Comparison of ENCODE assay signal across 8 mouse cellular contexts in genomic region chr9:46013009-46013586, GRCm38 (mm10). TPM values are rescaled to one million over a fixed set of nuclear protein-coding genes. Genes with fewer than 3 reads are reported as not detected.
DNase-seq lines count a peak whose midpoint lies in the region; ATAC-seq and TF ChIP-seq lines count a peak whose summit lies in the region.

No protein-coding gene starts in this region.

- WGBS in embryonic facial prominence, embryonic 12.5 days: under 1% methylated on average over 46 of the region's 46 CpGs
- WGBS in limb, embryonic 11.5 days: under 1% methylated on average over 45 of the region's 46 CpGs
- WGBS in midbrain, embryonic 14.5 days: under 1% methylated on average over 46 of the region's 46 CpGs

- H3K4me2 ChIP-seq in embryonic facial prominence, embryonic 12.5 days (replicated peaks): peak overlapping the region; percentile 73
- peak overlapping the region; percentile 95 for H3K4me2 ChIP-seq in limb, embryonic 11.5 days (ENCODE audit: low read depth, severe bottlenecking)
- H3K4me2 ChIP-seq in midbrain, embryonic 14.5 days (ENCODE audit: low read length): peak overlapping the region; percentile 84

- POLR2A ChIA-PET in Patski (lab: Charles Lee): interaction anchor here (0.9 to 1.0 kb wide), 2 partner anchors 9 to 20 kb away, joined by 3 read pairs; no protein-coding TSS in a partner anchor

- H3K4me3 ChIP-seq in embryonic facial prominence, embryonic 12.5 days: peak overlapping the region; percentile 95
- peak overlapping the region; percentile 96 for H3K4me3 ChIP-seq in limb, embryonic 11.5 days (ENCODE audit: low read depth, low read length)
- peak overlapping the region; percentile 96 for H3K4me3 ChIP-seq in midbrain, embryonic 14.5 days (replicated peaks; ENCODE audit: low read depth, low read length)

- DNase-seq in layer of hippocampus, adult 9-11 months: peak; percentile 37
- no peak for DNase-seq in layer of hippocampus, adult 9-10 months (ENCODE audit: low spot score)
- DNase-seq in Patski (ENCODE audit: low read depth, low spot score): no peak
- DNase-seq in heart, postnatal 10 days: peak; percentile 65 to 77
- DNase-seq in limb, embryonic 11.5 days (ENCODE audit: low spot score): peak; percentile 68
- DNase-seq in midbrain, embryonic 14.5 days: peak; percentile 63
- DNase-seq in thymus, postnatal 0 days (ENCODE audit: low spot score): peak; percentile 32

- no peaks in the 10 kb centered on the region for H3K36me3 ChIP-seq in embryonic facial prominence, embryonic 12.5 days
- no peaks in the 10 kb centered on the region for H3K36me3 ChIP-seq in limb, embryonic 11.5 days (ENCODE audit: control insufficient read depth, insufficient read depth, low read length)
- 0 out of 2 replicates have a peak, but pooled peaks cover 3% of the 10 kb centered on the region for H3K36me3 ChIP-seq in midbrain, embryonic 14.5 days (ENCODE audit: control insufficient read depth, insufficient read depth, low read length)

- CTCF ChIA-PET in Patski (lab: Charles Lee): interaction anchor here (1.0 kb wide), 1 partner anchor 97 kb away, joined by 3 read pairs; no protein-coding TSS in a partner anchor

- no peaks in the 10 kb centered on the region for H3K9me3 ChIP-seq in embryonic facial prominence, embryonic 12.5 days
- H3K9me3 ChIP-seq in limb, embryonic 11.5 days (ENCODE audit: control insufficient read depth, low read length): no peaks in the 10 kb centered on the region
- no peaks in the 10 kb centered on the region for H3K9me3 ChIP-seq in midbrain, embryonic 14.5 days (ENCODE audit: control insufficient read depth, low read length)

- H3K27me3 ChIP-seq in Patski: no peaks in the 10 kb centered on the region
- H3K27me3 ChIP-seq in embryonic facial prominence, embryonic 12.5 days: no peaks in the 10 kb centered on the region
- no peaks in the 10 kb centered on the region for H3K27me3 ChIP-seq in limb, embryonic 11.5 days (ENCODE audit: control insufficient read depth, insufficient read depth, low read length)
- H3K27me3 ChIP-seq in midbrain, embryonic 14.5 days (ENCODE audit: control insufficient read depth, insufficient read depth, low read length): no peaks in the 10 kb centered on the region

- no peak for TF ChIP-seq CTCF in Patski (IDR thresholded peaks at IDR 0.05)

- H3K9ac ChIP-seq in embryonic facial prominence, embryonic 12.5 days: peak overlapping the region; percentile 97
- peak overlapping the region; percentile 93 for H3K9ac ChIP-seq in limb, embryonic 11.5 days (ENCODE audit: low read length)
- H3K9ac ChIP-seq in midbrain, embryonic 14.5 days (replicated peaks; ENCODE audit: low read length): peak overlapping the region; percentile 95

- ATAC-seq in Patski: peak; percentile 28
- peak; percentile 74 for ATAC-seq in embryonic facial prominence, embryonic 12.5 days (ENCODE audit: insufficient number of reproducible peaks, insufficient read depth, low FRiP score, low TSS enrichment)
- ATAC-seq in limb, embryonic 11.5 days (ENCODE audit: insufficient number of reproducible peaks, low FRiP score, low TSS enrichment, low read depth): peak; percentile 57; the same call in 1 of the 2 replicates
- ATAC-seq in midbrain, embryonic 14.5 days (ENCODE audit: low FRiP score, low TSS enrichment): peak; percentile 6; the same call in 1 of the 2 replicates

- peaks cover 35% of the 10 kb centered on the region for H3K4me1 ChIP-seq in embryonic facial prominence, embryonic 12.5 days
- peaks cover 26% of the 10 kb centered on the region for H3K4me1 ChIP-seq in limb, embryonic 11.5 days (ENCODE audit: control insufficient read depth, insufficient read depth, low read length)
- H3K4me1 ChIP-seq in midbrain, embryonic 14.5 days (ENCODE audit: control insufficient read depth, insufficient read depth, low read length): peaks cover 41% of the 10 kb centered on the region

- intact Hi-C loops in heart, postnatal 10 days (cut with DNase I): loop anchor here (5.0 kb wide), 1 partner anchor 109 kb away; no protein-coding TSS in a partner anchor

- in situ Hi-C loops in Patski (cut with MboI; ENCODE audit: low pct_unique_long_range_greater_than_20kb): no loop called here

- H3K27ac ChIP-seq in embryonic facial prominence, embryonic 12.5 days: peak overlapping the region; percentile 86
- peak overlapping the region; percentile 82 for H3K27ac ChIP-seq in limb, embryonic 11.5 days (replicated peaks; ENCODE audit: low read depth, low read length)
- H3K27ac ChIP-seq in midbrain, embryonic 14.5 days (replicated peaks; ENCODE audit: low read depth, low read length): peak overlapping the region; percentile 93

RNA-seq across cellular contexts. Expression of gene Sik3, which starts 0.5 kb away (rescaled TPM):
- polyA plus RNA-seq in Patski (2021): 46.2 TPM
- 12.0 and 15.6 TPM in 2 replicates for polyA plus RNA-seq in embryonic facial prominence, embryonic 12.5 days (2016; fragmentation: Nextera tagmentation; extraction: Ambion mirVana)
- 10 to 100 TPM; 61.8 to 72.7 TPM for total RNA-seq in heart, postnatal 10 days (2021)
- polyA plus RNA-seq in limb, embryonic 11.5 days (2014; fragmentation: Nextera tagmentation; extraction: Ambion mirVana): 10.6 and 10.8 TPM in 2 replicates
- 10.3 and 11.4 TPM in 2 replicates for polyA plus RNA-seq in midbrain, embryonic 14.5 days (2014; fragmentation: Nextera tagmentation; extraction: Ambion mirVana)
- 6.3 and 9.4 TPM in 2 replicates for polyA plus RNA-seq in thymus, postnatal 0 days (2015; fragmentation: Nextera tagmentation; extraction: Ambion mirVana)

RNA-seq across cellular contexts. Expression of gene Pafah1b2, which starts 0.6 kb away (rescaled TPM):
- polyA plus RNA-seq in Patski (2021): 138 TPM
- polyA plus RNA-seq in embryonic facial prominence, embryonic 12.5 days (2016; fragmentation: Nextera tagmentation; extraction: Ambion mirVana): 230 and 231 TPM in 2 replicates
- total RNA-seq in heart, postnatal 10 days (2021): 10 to 100 TPM; 85.1 to 87.3 TPM
- polyA plus RNA-seq in limb, embryonic 11.5 days (2014; fragmentation: Nextera tagmentation; extraction: Ambion mirVana): 219 and 224 TPM in 2 replicates
- polyA plus RNA-seq in midbrain, embryonic 14.5 days (2014; fragmentation: Nextera tagmentation; extraction: Ambion mirVana): 291 and 338 TPM in 2 replicates
- 110 TPM in 2 replicates for polyA plus RNA-seq in thymus, postnatal 0 days (2015; fragmentation: Nextera tagmentation; extraction: Ambion mirVana)

RNA-seq across cellular contexts. Expression of gene Sidt2, which starts 58.0 kb away (rescaled TPM):
- polyA plus RNA-seq in Patski (2021): 132 TPM
- polyA plus RNA-seq in embryonic facial prominence, embryonic 12.5 days (2016; fragmentation: Nextera tagmentation; extraction: Ambion mirVana): 43.2 and 47.4 TPM in 2 replicates
- total RNA-seq in heart, postnatal 10 days (2021): 10 to 100 TPM; 71.5 to 75.4 TPM
- polyA plus RNA-seq in limb, embryonic 11.5 days (2014; fragmentation: Nextera tagmentation; extraction: Ambion mirVana): 24.3 and 26.6 TPM in 2 replicates
- polyA plus RNA-seq in midbrain, embryonic 14.5 days (2014; fragmentation: Nextera tagmentation; extraction: Ambion mirVana): 40.3 and 40.5 TPM in 2 replicates
- 58.0 and 64.2 TPM in 2 replicates for polyA plus RNA-seq in thymus, postnatal 0 days (2015; fragmentation: Nextera tagmentation; extraction: Ambion mirVana)

Comparison
In these comparisons a context has a peak if more than half of its experiments do, and no peak if none do; other contexts are left out.
1. DNase-seq: peak in layer of hippocampus, adult 9-11 months (single experiment), heart, postnatal 10 days (2 of 2), limb, embryonic 11.5 days (single experiment), midbrain, embryonic 14.5 days (single experiment) and thymus, postnatal 0 days (single experiment); none in layer of hippocampus, adult 9-10 months (single experiment) and Patski (single experiment).
2. ATAC-seq: peak in every context shown above with its lines; median percentile 74 in embryonic facial prominence, embryonic 12.5 days; 57 in limb, embryonic 11.5 days; 28 in Patski; 6 in midbrain, embryonic 14.5 days.
3. Peak in every context shown above with its lines, with median percentiles within 50 percentile points of each other: H3K27ac ChIP-seq, H3K4me2 ChIP-seq, H3K4me3 ChIP-seq and H3K9ac ChIP-seq.